In the genomic region with DNA sequence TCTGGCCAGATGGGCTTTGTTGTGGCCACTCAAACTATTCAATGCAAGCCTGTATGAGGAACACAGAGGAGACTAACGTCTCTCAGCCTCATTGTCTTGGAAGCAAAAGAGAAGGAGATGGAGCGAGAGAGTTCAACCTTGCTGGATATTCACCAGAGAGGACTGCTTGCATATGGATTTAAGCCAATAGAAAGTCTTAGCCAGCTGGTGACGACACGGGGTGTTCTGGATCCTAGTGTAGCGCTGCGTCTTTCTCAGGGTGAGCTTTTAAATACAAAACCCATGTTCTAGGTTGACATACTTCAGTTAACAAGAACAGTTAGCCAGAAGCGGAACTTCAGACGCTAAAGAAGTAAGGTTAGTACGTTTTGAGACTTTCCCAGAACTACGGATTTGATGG, we compare ENCODE assay signal across 27 mouse cellular contexts.
A peak's percentile ranks its signal among the peaks of the same experiment; 100 is the strongest.
DNase-seq lines count a peak whose midpoint lies in the region; ATAC-seq lines count a peak whose summit lies in the region.
"Had no signal": no experiment of that assay in that cellular context is flagged by ENCODE, and none has a peak within 500 bp of the region (broad histone marks: within the 10 kb centered on the region; RNA-seq: fewer than 3 reads in every experiment).

No protein-coding gene starts in this region.

- H3K9ac ChIP-seq in midbrain, embryonic 16.5 days (ENCODE audit: low read depth, low read length) = no peak overlapping the region
- H3K9ac ChIP-seq: forebrain, embryonic 12.5 days; forebrain, embryonic 15.5 days; heart, embryonic 12.5 days; heart, embryonic 15.5 days; hindbrain, embryonic 13.5 days; intestine, embryonic 15.5 days had no signal

- ATAC-seq in cerebellum, adult (ENCODE audit: insufficient number of reproducible peaks, low FRiP score, low TSS enrichment) = no peak
- no peak for ATAC-seq in midbrain, embryonic 16.5 days
- ATAC-seq: forebrain, embryonic 15.5 days; hindbrain, embryonic 16.5 days; intestine, embryonic 15.5 days; Patski had no signal

- H3K4me3 ChIP-seq in midbrain, embryonic 10.5 days = no peak overlapping the region
- no peak overlapping the region for H3K4me3 ChIP-seq in midbrain, embryonic 16.5 days (ENCODE audit: low read depth, low read length)
- H3K4me3 ChIP-seq: forebrain, embryonic 12.5 days; forebrain, embryonic 15.5 days; heart, embryonic 12.5 days; heart, embryonic 15.5 days; hindbrain, embryonic 10.5 days; hindbrain, embryonic 13.5 days; intestine, embryonic 15.5 days had no signal

- no peaks in the 10 kb centered on the region for H3K36me3 ChIP-seq in midbrain, embryonic 10.5 days
- no peaks in the 10 kb centered on the region for H3K36me3 ChIP-seq in midbrain, embryonic 16.5 days (ENCODE audit: control insufficient read depth, insufficient read depth, low read length)
- H3K36me3 ChIP-seq: forebrain, embryonic 12.5 days; forebrain, embryonic 15.5 days; G1E; heart, embryonic 12.5 days; heart, embryonic 15.5 days; hindbrain, embryonic 10.5 days; hindbrain, embryonic 13.5 days; intestine, embryonic 15.5 days had no signal

- H3K4me2 ChIP-seq in midbrain, embryonic 16.5 days (ENCODE audit: low read length) = no peak overlapping the region
- H3K4me2 ChIP-seq: forebrain, embryonic 12.5 days; forebrain, embryonic 15.5 days; heart, embryonic 12.5 days; heart, embryonic 15.5 days; hindbrain, embryonic 13.5 days; intestine, embryonic 15.5 days had no signal

- peak; percentile 31 for DNase-seq in adrenal gland, postnatal 14 days
- no peak for DNase-seq in adrenal gland, postnatal 4 days (ENCODE audit: low spot score in 2 of 2)
- DNase-seq in cerebellum, postnatal 14 days = peak; percentile 25 to 54
- no peak for DNase-seq in midbrain, embryonic 10.5 days (ENCODE audit: low spot score)
- DNase-seq: adrenal gland, adult 2 months; adrenal gland, postnatal 36 days; B cell, adult 2 months; cerebellum, adult 18-20 months; gastrocnemius, postnatal 25 days; heart, adult 18-20 months; heart, postnatal 10 days; heart, postnatal 36 days; kidney, adult 11 months; kidney, adult 8-10 months had no signal

- H3K27ac ChIP-seq in midbrain, embryonic 10.5 days (replicated peaks) = 0 out of 2 replicates have a peak overlapping the region, but pooled peaks have one; percentile 1
- H3K27ac ChIP-seq in midbrain, embryonic 16.5 days (ENCODE audit: low read length) = no peak overlapping the region
- H3K27ac ChIP-seq: forebrain, embryonic 12.5 days; forebrain, embryonic 15.5 days; heart, embryonic 15.5 days; hindbrain, embryonic 10.5 days; hindbrain, embryonic 13.5 days; intestine, embryonic 15.5 days had no signal

- peaks cover 1% of the 10 kb centered on the region for H3K4me1 ChIP-seq in midbrain, embryonic 10.5 days
- H3K4me1 ChIP-seq in midbrain, embryonic 16.5 days (ENCODE audit: control insufficient read depth, insufficient read depth, low read length) = no peaks in the 10 kb centered on the region
- H3K4me1 ChIP-seq: forebrain, embryonic 12.5 days; hindbrain, embryonic 13.5 days had no signal

- 88% methylated on average over 10 of the region's 10 CpGs for WGBS in midbrain, embryonic 10.5 days
- WGBS in midbrain, embryonic 16.5 days = 88% methylated on average over 10 of the region's 10 CpGs

- H3K27me3 ChIP-seq in midbrain, embryonic 10.5 days (ENCODE audit: low read depth, poor library complexity, severe bottlenecking) = no peaks in the 10 kb centered on the region
- H3K27me3 ChIP-seq in midbrain, embryonic 16.5 days (ENCODE audit: control insufficient read depth, insufficient read depth, low read depth, low read length) = no peaks in the 10 kb centered on the region
- H3K27me3 ChIP-seq: CH12.LX; forebrain, embryonic 12.5 days; forebrain, embryonic 15.5 days; heart, embryonic 15.5 days; hindbrain, embryonic 13.5 days; intestine, embryonic 15.5 days; Patski had no signal

- H3K9me3 ChIP-seq in midbrain, embryonic 10.5 days (replicated peaks) = no peaks in the 10 kb centered on the region
- H3K9me3 ChIP-seq in midbrain, embryonic 16.5 days (replicated peaks; ENCODE audit: control insufficient read depth, low read length, poor library complexity, severe bottlenecking) = no peaks in the 10 kb centered on the region
- H3K9me3 ChIP-seq: forebrain, embryonic 12.5 days; forebrain, embryonic 15.5 days; heart, embryonic 12.5 days; heart, embryonic 15.5 days; hindbrain, embryonic 10.5 days; hindbrain, embryonic 13.5 days; intestine, embryonic 15.5 days had no signal

Comparison
In these comparisons a context has a peak if more than half of its experiments do, and no peak if none do; other contexts are left out.
1. DNase-seq: peak in adrenal gland, postnatal 14 days (single experiment) and cerebellum, postnatal 14 days (2 of 2); none in adrenal gland, postnatal 4 days (0 of 2) and midbrain, embryonic 10.5 days (single experiment).